ENCODE assay signal across 18 mouse cellular contexts in genomic region chr9:82402355-82402754, GRCm38 (mm10).
DNase-seq lines count a peak whose midpoint lies in the region; ATAC-seq lines count a peak whose summit lies in the region.
"Had no signal": no experiment of that assay in that cellular context is flagged by ENCODE, and none has a peak within 500 bp of the region (broad histone marks: within the 10 kb centered on the region; RNA-seq: fewer than 3 reads in every experiment).

No protein-coding gene starts in this region.

- WGBS in hindbrain, embryonic 14.5 days: 70% methylated on average over 3 of the region's 3 CpGs
- 69% methylated on average over 3 of the region's 3 CpGs for WGBS in hindbrain, embryonic 10.5 days
- 58% methylated on average over 3 of the region's 3 CpGs for WGBS in heart, embryonic 12.5 days

- H3K4me3 ChIP-seq in hindbrain, embryonic 14.5 days (replicated peaks; ENCODE audit: low read length): no peak overlapping the region
- H3K4me3 ChIP-seq in hindbrain, embryonic 10.5 days: no peak overlapping the region
- no peak overlapping the region for H3K4me3 ChIP-seq in heart, embryonic 12.5 days
- H3K4me3 ChIP-seq: gastrocnemius, adult 2 months; kidney, embryonic 15.5 days; limb, embryonic 12.5 days; liver, embryonic 15.5 days; midbrain, embryonic 12.5 days; stomach, embryonic 15.5 days had no signal

- no peaks in the 10 kb centered on the region for H3K27me3 ChIP-seq in hindbrain, embryonic 14.5 days (ENCODE audit: control insufficient read depth, insufficient read depth, low read length)
- H3K27me3 ChIP-seq in hindbrain, embryonic 10.5 days (ENCODE audit: insufficient read depth, poor library complexity, severe bottlenecking): no peaks in the 10 kb centered on the region
- no peaks in the 10 kb centered on the region for H3K27me3 ChIP-seq in heart, embryonic 12.5 days (replicated peaks)
- H3K27me3 ChIP-seq: kidney, embryonic 15.5 days; limb, embryonic 12.5 days; liver, embryonic 15.5 days; midbrain, embryonic 12.5 days; stomach, embryonic 15.5 days had no signal

- H3K9ac ChIP-seq in hindbrain, embryonic 14.5 days: no peak overlapping the region
- H3K9ac ChIP-seq in heart, embryonic 12.5 days: no peak overlapping the region
- H3K9ac ChIP-seq: kidney, embryonic 15.5 days; limb, embryonic 12.5 days; liver, embryonic 15.5 days; midbrain, embryonic 12.5 days; stomach, embryonic 15.5 days had no signal

- no peaks in the 10 kb centered on the region for H3K4me1 ChIP-seq in hindbrain, embryonic 14.5 days (replicated peaks; ENCODE audit: control insufficient read depth, insufficient read depth, low read length)
- H3K4me1 ChIP-seq in hindbrain, embryonic 10.5 days (replicated peaks): no peaks in the 10 kb centered on the region
- H3K4me1 ChIP-seq in heart, embryonic 12.5 days (replicated peaks): no peaks in the 10 kb centered on the region
- H3K4me1 ChIP-seq: kidney, embryonic 15.5 days; limb, embryonic 12.5 days; liver, embryonic 15.5 days; midbrain, embryonic 12.5 days; stomach, embryonic 15.5 days had no signal

- H3K4me2 ChIP-seq in hindbrain, embryonic 14.5 days (replicated peaks): no peak overlapping the region
- H3K4me2 ChIP-seq in heart, embryonic 12.5 days: no peak overlapping the region
- H3K4me2 ChIP-seq: kidney, embryonic 15.5 days; limb, embryonic 12.5 days; liver, embryonic 15.5 days; midbrain, embryonic 12.5 days; stomach, embryonic 15.5 days had no signal

- no peak overlapping the region for H3K27ac ChIP-seq in hindbrain, embryonic 14.5 days
- no peak overlapping the region for H3K27ac ChIP-seq in hindbrain, embryonic 10.5 days
- no peak overlapping the region for H3K27ac ChIP-seq in heart, embryonic 12.5 days (ENCODE audit: poor library complexity, severe bottlenecking)
- H3K27ac ChIP-seq: gastrocnemius, adult 2 months; kidney, embryonic 15.5 days; limb, embryonic 12.5 days; liver, embryonic 15.5 days; midbrain, embryonic 12.5 days; stomach, embryonic 15.5 days had no signal

- intact Hi-C loops in left cerebral cortex, postnatal 4 days (cut with DNase I): no loop called here
- intact Hi-C loops in left cerebral cortex, postnatal 10 days (cut with DNase I): no loop called here

- DNase-seq in hindbrain, embryonic 14.5 days (ENCODE audit: low spot score): no peak
- no peak for DNase-seq in hindbrain, embryonic 10.5 days (ENCODE audit: low spot score)
- DNase-seq in left cerebral cortex, postnatal 4 days: peak; percentile 41
- no peak for DNase-seq in left cerebral cortex, postnatal 10 days (ENCODE audit: extremely low spot score in 1 of 2, low spot score in 2 of 2)
- peak; percentile 44 for DNase-seq in brain, adult 2 months (ENCODE audit: low read depth, low spot score)
- peak; percentile 9 to 20 for DNase-seq in layer of hippocampus, adult 8-10 months (ENCODE audit: low spot score in 2 of 2)
- DNase-seq: adrenal gland, postnatal 10 days; gastrocnemius, adult 2 months; heart, adult 11 months; lung, postnatal 36 days; thymus, postnatal 14 days had no signal

- ATAC-seq in hindbrain, embryonic 14.5 days (ENCODE audit: low FRiP score): 0 out of 2 replicates have a peak, but pooled peaks have one; percentile 46
- ATAC-seq in heart, embryonic 12.5 days (ENCODE audit: insufficient number of reproducible peaks, low FRiP score): no peak
- ATAC-seq: forebrain, embryonic 14.5 days had no signal

- H3K9me3 ChIP-seq in hindbrain, embryonic 14.5 days (ENCODE audit: control insufficient read depth, low read length): no peaks in the 10 kb centered on the region
- no peaks in the 10 kb centered on the region for H3K9me3 ChIP-seq in hindbrain, embryonic 10.5 days
- no peaks in the 10 kb centered on the region; the same call in 1 of the 2 replicates for H3K9me3 ChIP-seq in heart, embryonic 12.5 days (replicated peaks)
- H3K9me3 ChIP-seq: kidney, embryonic 15.5 days; limb, embryonic 12.5 days; liver, embryonic 15.5 days; midbrain, embryonic 12.5 days; stomach, embryonic 15.5 days had no signal

- no peaks in the 10 kb centered on the region for H3K36me3 ChIP-seq in hindbrain, embryonic 14.5 days (replicated peaks; ENCODE audit: control insufficient read depth, insufficient read depth)
- H3K36me3 ChIP-seq in hindbrain, embryonic 10.5 days: no peaks in the 10 kb centered on the region
- no peaks in the 10 kb centered on the region for H3K36me3 ChIP-seq in heart, embryonic 12.5 days
- H3K36me3 ChIP-seq: kidney, embryonic 15.5 days; limb, embryonic 12.5 days; liver, embryonic 15.5 days; midbrain, embryonic 12.5 days; stomach, embryonic 15.5 days had no signal

Comparison
In these comparisons a context has a peak if more than half of its experiments do, and no peak if none do; other contexts are left out.
1. DNase-seq: peak in left cerebral cortex, postnatal 4 days (single experiment), brain, adult 2 months (single experiment) and layer of hippocampus, adult 8-10 months (2 of 2); none in hindbrain, embryonic 14.5 days (single experiment), hindbrain, embryonic 10.5 days (single experiment) and left cerebral cortex, postnatal 10 days (0 of 2).